ENCODE assay signal across 9 mouse cellular contexts in genomic region chr8:12896494-12897373, GRCm38 (mm10). TPM values are rescaled to one million over a fixed set of nuclear protein-coding genes. Genes with fewer than 3 reads are reported as not detected.
DNase-seq lines count a peak whose midpoint lies in the region; ATAC-seq and TF ChIP-seq lines count a peak whose summit lies in the region.
"Had no signal": no experiment of that assay in that cellular context is flagged by ENCODE, and none has a peak within 500 bp of the region (broad histone marks: within the 10 kb centered on the region; RNA-seq: fewer than 3 reads in every experiment).

No protein-coding gene starts in this region.

- peak; percentile 44; the same call in 1 of the 2 replicates for ATAC-seq in intestine, embryonic 15.5 days
- ATAC-seq in midbrain, postnatal 0 days (ENCODE audit: low FRiP score), result peak; percentile 64

- no peaks in the 10 kb centered on the region for H3K4me1 ChIP-seq in thymus, adult 2 months (replicated peaks; ENCODE audit: control insufficient read depth, insufficient read depth, low read length)
- H3K4me1 ChIP-seq in intestine, embryonic 15.5 days (replicated peaks), result peaks cover 6% of the 10 kb centered on the region; the same call in 1 of the 2 replicates
- no peaks in the 10 kb centered on the region for H3K4me1 ChIP-seq in midbrain, postnatal 0 days (ENCODE audit: insufficient read depth, low read length)

- H3K4me2 ChIP-seq in intestine, embryonic 15.5 days (replicated peaks), result no peak overlapping the region
- no peak overlapping the region for H3K4me2 ChIP-seq in midbrain, postnatal 0 days (ENCODE audit: low read depth, low read length, poor library complexity, severe bottlenecking)
- H3K4me2 ChIP-seq: embryonic facial prominence, embryonic 13.5 days had no signal

- intact Hi-C loops in left cerebral cortex, postnatal 36 days (cut with DNase I), result loop anchor here (5.0 kb wide), 1 partner anchor 86 kb away; no protein-coding TSS in a partner anchor

- H3K27ac ChIP-seq in thymus, adult 2 months (ENCODE audit: control insufficient read depth, insufficient read depth, low read length), result no peak overlapping the region
- no peak overlapping the region for H3K27ac ChIP-seq in intestine, embryonic 15.5 days
- no peak overlapping the region for H3K27ac ChIP-seq in midbrain, postnatal 0 days (ENCODE audit: low read depth, low read length)
- H3K27ac ChIP-seq: embryonic facial prominence, embryonic 13.5 days had no signal

- peak; percentile 32; the same call in 1 of the 2 replicates for TF ChIP-seq CTCF in thymus, adult 2 months (IDR thresholded peaks at IDR 0.05; ENCODE audit: borderline replicate concordance, control insufficient read depth, extremely low read depth, insufficient read depth, low read length, poor library complexity)
- peak; percentile 95 for TF ChIP-seq CTCF in midbrain, postnatal 0 days (IDR thresholded peaks at IDR 0.05)

- no peak overlapping the region for H3K4me3 ChIP-seq in thymus, adult 2 months (ENCODE audit: control insufficient read depth, insufficient read depth, low read length)
- no peak overlapping the region for H3K4me3 ChIP-seq in intestine, embryonic 15.5 days (replicated peaks)
- no peak overlapping the region for H3K4me3 ChIP-seq in midbrain, postnatal 0 days (ENCODE audit: low read depth, low read length)
- H3K4me3 ChIP-seq: embryonic facial prominence, embryonic 13.5 days had no signal

- H3K36me3 ChIP-seq in thymus, adult 2 months (ENCODE audit: control insufficient read depth, insufficient read depth, low read length), result no peaks in the 10 kb centered on the region
- no peaks in the 10 kb centered on the region for H3K36me3 ChIP-seq in intestine, embryonic 15.5 days
- no peaks in the 10 kb centered on the region for H3K36me3 ChIP-seq in midbrain, postnatal 0 days (ENCODE audit: insufficient read depth, low read length)
- H3K36me3 ChIP-seq: embryonic facial prominence, embryonic 13.5 days had no signal

- H3K9ac ChIP-seq in intestine, embryonic 15.5 days, result no peak overlapping the region
- no peak overlapping the region for H3K9ac ChIP-seq in midbrain, postnatal 0 days (replicated peaks; ENCODE audit: low read length, poor library complexity, severe bottlenecking)

- 61% methylated on average over 13 of the region's 13 CpGs for WGBS in thymus, adult 2 months
- 50% methylated on average over 13 of the region's 13 CpGs for WGBS in intestine, embryonic 15.5 days
- 43% methylated on average over 13 of the region's 13 CpGs for WGBS in midbrain, postnatal 0 days

- no peaks in the 10 kb centered on the region for H3K27me3 ChIP-seq in thymus, adult 2 months (ENCODE audit: control insufficient read depth, insufficient read depth, low read length)
- H3K27me3 ChIP-seq in intestine, embryonic 15.5 days (replicated peaks), result no peaks in the 10 kb centered on the region
- no peaks in the 10 kb centered on the region for H3K27me3 ChIP-seq in midbrain, postnatal 0 days (ENCODE audit: insufficient read depth, low read length)
- H3K27me3 ChIP-seq: embryonic facial prominence, embryonic 13.5 days had no signal

- peak; percentile 42 for DNase-seq in thymus, adult 2 months
- no peak for DNase-seq in thymus, adult 18-20 months
- peak; percentile 86 for DNase-seq in cerebellum, adult 9-10 months
- DNase-seq in frontal cortex, postnatal 36 days (ENCODE audit: low spot score in 2 of 2), result peak; percentile 62 to 75
- peak; percentile 53 to 65 for DNase-seq in left cerebral cortex, postnatal 36 days (ENCODE audit: low spot score in 2 of 2)
- DNase-seq in midbrain, postnatal 0 days (ENCODE audit: low spot score), result peak; percentile 81
- peak; percentile 59 for DNase-seq in thymus, postnatal 4 days

- TF ChIP-seq POLR2A in thymus, adult 2 months (IDR thresholded peaks at IDR 0.05; ENCODE audit: control insufficient read depth, extremely low read depth, insufficient read depth, low read length, poor library complexity), result no peak

- no peaks in the 10 kb centered on the region for H3K9me3 ChIP-seq in intestine, embryonic 15.5 days
- no peaks in the 10 kb centered on the region for H3K9me3 ChIP-seq in midbrain, postnatal 0 days (ENCODE audit: low read length)
- H3K9me3 ChIP-seq: embryonic facial prominence, embryonic 13.5 days had no signal

RNA-seq across cellular contexts. Expression of gene Mcf2l, which starts 23.1 kb away (rescaled TPM):
- 9.4 and 9.7 TPM in 2 replicates for polyA plus RNA-seq in thymus, adult 2 months (2012; rRNA removed)
- polyA plus RNA-seq in intestine, embryonic 15.5 days (2015; fragmentation: Nextera tagmentation; extraction: Ambion mirVana), result 13.1 and 13.7 TPM in 2 replicates
- 100 to 1,000 TPM; 203 to 267 TPM for total RNA-seq in left cerebral cortex, postnatal 36 days (2021)
- total RNA-seq in midbrain, postnatal 0 days (2014; rRNA removed), result 391 and 405 TPM in 2 replicates
- 130 and 136 TPM in 2 replicates for polyA plus RNA-seq in midbrain, postnatal 0 days (2015; fragmentation: Nextera tagmentation; extraction: Ambion mirVana)

Comparison
In these comparisons a context has a peak if more than half of its experiments do, and no peak if none do; other contexts are left out.
1. DNase-seq: peak in thymus, adult 2 months (single experiment), cerebellum, adult 9-10 months (single experiment), frontal cortex, postnatal 36 days (2 of 2), left cerebral cortex, postnatal 36 days (2 of 2), midbrain, postnatal 0 days (single experiment) and thymus, postnatal 4 days (single experiment); none in thymus, adult 18-20 months (0 of 2).